Mouse (Mus musculus): ENCODE data around the gene Myt1.
"Not testable (repeated sequence)": the region's sequence is repeated elsewhere in the genome, so short reads cannot be mapped to it uniquely, and the experiment has no call there.

Myt1 gene

GRCm38 (mm10) chr2:181777715-181778114 is 14.6 kb downstream of the Myt1 start:
- DNase-seq (ENCODE audit: inconsistent age in 2 of 2, low spot score in 1 of 2): peak; percentile 28 to 77

GRCm38 (mm10) chr2:181781421-181781820 is 18.3 kb downstream of the Myt1 start:
- no peak for DNase-seq (ENCODE audit: inconsistent age in 2 of 2, low spot score in 1 of 2)

DNA sequence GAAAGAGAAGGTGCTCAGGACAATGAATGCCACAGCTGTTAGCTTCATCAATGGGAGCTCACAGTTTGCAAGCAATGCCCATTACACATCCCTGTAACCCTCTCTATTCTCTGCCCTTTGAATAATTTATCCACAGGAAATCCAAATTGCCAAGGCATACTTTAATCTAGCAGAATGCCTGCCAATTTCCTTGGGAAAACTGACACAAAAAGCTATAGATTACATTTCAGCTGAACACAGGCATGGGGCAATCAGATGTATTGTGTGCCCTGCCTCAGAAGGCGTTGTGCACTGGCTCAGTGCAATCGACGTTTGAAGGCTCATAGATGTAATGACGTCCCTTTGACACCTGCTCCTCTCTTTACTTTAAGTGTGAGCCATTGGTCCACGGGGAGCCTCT is 24.7 kb downstream of the Myt1 start:
- DNase-seq (ENCODE audit: inconsistent age in 2 of 2, low spot score in 1 of 2): no peak

GRCm38 (mm10) chr2:181789396-181789795 is 26.3 kb downstream of the Myt1 start:
- no peak for DNase-seq (ENCODE audit: inconsistent age in 2 of 2, low spot score in 1 of 2)

DNA sequence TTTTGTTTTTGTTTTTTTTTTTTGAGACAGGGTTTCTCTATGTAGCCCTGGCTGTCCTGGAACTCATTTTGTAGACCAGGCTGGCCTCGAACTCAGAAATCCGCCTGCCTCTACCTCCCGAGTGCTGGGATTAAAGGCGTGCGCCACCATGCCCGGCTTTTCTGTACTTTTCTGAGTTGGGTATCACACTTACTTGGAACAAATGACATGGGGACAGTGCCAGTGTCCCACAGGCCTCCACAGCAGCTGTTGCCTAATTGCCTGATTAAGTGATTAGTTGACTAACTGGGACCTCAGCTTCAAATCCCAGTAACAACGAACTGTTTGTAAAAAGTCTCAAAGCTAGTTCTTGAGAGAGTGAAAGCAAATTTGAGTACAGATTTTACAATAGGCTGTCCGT is 30.1 kb downstream of the Myt1 start:
- DNase-seq (ENCODE audit: inconsistent age in 2 of 2, low spot score in 1 of 2): not testable (repeated sequence)

GRCm38 (mm10) chr2:181795641-181796130 is 32.6 kb downstream of the Myt1 start:
- no peak for DNase-seq (ENCODE audit: inconsistent age in 2 of 2, low spot score in 1 of 2)

DNA sequence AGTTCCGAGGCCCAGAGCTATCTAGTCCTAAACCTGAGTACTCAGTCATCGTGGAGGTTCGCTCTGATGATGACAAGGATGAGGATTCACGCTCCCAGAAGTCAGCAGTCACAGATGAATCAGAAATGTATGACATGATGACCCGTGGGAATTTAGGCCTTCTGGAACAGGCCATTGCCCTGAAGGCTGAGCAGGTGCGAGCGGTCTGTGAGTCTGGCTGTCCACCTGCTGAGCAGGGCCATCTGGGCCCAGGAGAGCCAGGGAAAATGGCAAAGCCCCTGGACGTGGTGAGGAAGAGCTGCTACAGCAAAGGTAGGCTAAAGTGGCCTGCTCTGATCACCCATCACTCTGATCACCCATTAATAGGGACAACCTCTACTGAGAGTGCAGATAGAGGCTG is 34.5 kb downstream of the Myt1 start:
- no peak for DNase-seq (ENCODE audit: inconsistent age in 2 of 2, low spot score in 1 of 2)

GRCm38 (mm10) chr2:181829032-181829650 is 66.0 kb downstream of the Myt1 start:
- no peak for DNase-seq (ENCODE audit: inconsistent age in 2 of 2, low spot score in 1 of 2)

DNA sequence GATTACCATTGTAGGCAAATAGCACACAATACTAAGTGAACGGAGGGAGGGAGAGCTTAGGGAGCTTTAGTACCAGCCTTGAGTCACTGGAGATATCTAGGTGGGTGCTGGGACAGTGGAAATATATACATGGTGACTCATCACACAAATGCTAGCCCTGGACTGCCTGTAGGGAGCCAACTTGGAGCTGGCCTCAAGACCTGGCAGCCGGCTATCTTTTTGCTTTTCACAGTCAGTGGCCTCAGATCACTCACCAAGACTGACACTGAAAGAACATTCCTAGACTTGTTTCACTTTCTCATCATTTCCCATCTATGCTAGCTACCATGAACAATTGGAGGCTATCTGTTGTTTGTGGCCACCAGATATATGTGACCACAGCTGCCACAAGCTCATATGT is 69.6 kb downstream of the Myt1 start:
- DNase-seq (ENCODE audit: inconsistent age in 2 of 2, low spot score in 1 of 2): no peak

DNA sequence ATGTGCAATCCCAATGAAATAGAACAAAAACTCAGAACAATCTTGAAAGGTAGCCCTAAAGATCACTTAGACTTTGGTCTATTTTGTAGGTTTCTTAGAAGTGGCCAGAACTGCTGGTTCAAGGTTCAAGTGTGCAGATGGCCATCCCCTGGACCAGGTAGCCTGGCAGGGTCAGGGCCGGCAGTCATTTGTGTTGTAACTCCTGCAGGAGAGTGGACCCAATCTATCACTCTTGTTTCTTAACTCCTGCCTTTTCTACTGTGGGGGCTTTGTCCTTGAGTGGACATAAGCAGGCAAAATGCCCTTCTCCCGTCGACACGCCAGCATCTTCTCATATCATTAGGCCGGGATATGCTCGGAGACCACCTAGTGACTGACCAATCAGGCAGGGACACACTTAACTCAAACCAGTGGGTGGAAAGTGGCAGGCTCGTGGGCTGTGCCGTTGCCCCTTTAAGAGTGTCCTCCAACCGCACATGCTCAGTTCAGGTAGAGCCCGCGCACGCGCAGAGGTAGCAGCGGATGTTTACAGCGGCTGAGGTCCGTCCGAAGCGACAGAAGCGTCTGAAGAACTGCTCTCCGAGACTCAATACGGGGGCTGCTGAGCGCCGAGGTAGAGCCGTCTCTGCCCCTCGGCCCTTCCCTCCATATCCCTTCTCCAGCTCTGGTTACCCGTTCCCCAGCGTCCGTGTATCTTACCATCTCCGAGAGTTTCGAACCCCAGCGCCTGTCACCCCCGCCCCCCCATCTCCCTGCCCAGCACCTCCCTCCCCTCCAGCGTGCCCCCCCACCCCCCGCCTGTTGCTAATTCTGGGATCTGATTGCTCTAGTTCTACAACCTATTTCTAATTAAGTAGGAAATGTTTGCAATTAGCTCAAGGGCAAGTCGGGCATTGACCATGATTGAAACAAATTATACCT is 74.5 kb downstream of the Myt1 start, which contains the start of gene Pcmtd2:
TSS of gene Pcmtd2 (plus strand) at position 483 of the 921 bp plus-strand sequence.
- peak; percentile 93 to 98 for DNase-seq (ENCODE audit: inconsistent age in 2 of 2, low spot score in 1 of 2)

DNA sequence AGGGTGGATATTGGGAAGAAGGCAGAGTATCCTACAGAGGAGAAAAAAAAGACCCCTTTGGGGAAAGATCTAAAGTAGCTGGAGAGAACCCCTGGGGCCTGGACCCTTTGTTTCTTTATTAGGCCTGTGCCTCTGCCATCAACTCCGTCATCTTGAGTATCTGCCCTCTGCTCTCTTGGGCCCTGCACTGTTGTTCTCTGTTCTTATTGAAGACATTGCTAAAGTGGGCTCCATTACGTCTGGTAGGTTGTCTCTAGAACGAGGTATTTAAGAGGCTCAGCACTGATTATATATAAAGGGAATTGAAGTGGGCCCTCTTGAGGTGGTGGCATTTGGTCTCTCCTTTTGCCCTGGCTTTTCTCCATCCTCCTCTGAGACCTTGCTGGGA is 75.2 kb downstream of the Myt1 start:
- DNase-seq (ENCODE audit: inconsistent age in 2 of 2, low spot score in 1 of 2): peak in 1 of 2 experiments; percentile 67

- peak; percentile 42 to 71 for DNase-seq (ENCODE audit: inconsistent age in 2 of 2, low spot score in 1 of 2)
Measured at GRCm38 (mm10) chr2:181845709-181846394, 82.7 kb downstream of the Myt1 start.

DNA sequence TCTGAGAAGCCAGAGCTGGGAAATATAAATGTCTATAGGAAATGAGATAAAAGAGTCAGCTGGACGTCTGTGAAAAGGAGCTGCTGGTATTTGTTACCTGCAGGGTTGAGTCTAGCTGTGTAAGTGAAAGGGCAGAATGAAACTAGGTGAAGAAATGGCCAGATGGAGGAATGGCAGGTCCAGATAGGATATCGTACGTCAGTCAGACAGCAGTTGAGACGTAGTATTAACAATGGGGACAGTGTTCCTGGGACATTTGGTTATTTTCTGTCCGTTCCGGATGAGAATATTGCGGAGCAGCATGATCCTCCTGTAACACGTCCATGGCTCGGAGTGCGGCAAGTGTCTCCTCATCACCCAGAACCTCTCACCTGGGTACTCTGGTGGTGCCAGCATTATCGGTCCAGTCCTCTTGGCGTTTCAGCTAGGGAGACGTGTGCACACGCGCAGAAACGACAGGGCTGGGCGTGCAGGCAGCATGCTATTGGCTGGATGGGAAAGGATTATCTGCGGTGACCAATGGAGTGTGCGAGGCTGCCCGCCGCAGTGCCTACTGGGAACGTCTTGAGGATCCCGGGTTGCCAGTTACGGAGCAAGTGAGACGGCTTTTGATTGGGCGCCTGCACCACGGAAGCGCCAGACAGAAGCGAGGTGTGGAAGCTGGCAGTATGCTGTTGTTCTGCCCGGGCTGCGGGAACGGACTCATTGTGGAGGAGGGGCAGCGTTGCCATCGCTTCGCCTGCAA is 100.8 kb downstream of the Myt1 start, which contains the start of gene Polr3k:
TSS of gene Polr3k (plus strand) at position 547 of the 745 bp plus-strand sequence.
- peak; percentile 96 to 98 for DNase-seq (ENCODE audit: inconsistent age in 2 of 2, low spot score in 1 of 2)

DNA sequence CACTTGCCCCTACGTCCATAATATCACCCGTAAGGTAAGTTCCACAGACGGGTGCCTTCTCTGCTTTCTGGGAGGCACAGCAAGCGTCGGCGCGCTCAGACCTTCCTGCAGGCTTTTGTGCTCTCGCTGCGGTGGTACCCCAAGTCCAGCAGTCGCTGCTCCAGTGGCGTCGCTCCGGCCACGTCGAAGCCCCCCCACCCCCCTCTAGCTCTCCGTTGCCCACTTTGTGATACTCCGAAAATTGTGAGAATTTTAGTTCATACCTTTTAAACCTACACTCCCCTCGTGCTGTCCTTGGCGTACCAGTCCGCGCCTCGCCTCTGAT is 101.4 kb downstream of the Myt1 start:
- DNase-seq (ENCODE audit: inconsistent age in 2 of 2, low spot score in 1 of 2): no peak

GRCm38 (mm10) chr2:181866931-181867330 is 103.8 kb downstream of the Myt1 start:
- DNase-seq (ENCODE audit: inconsistent age in 2 of 2, low spot score in 1 of 2): peak; percentile 56 to 90

DNA sequence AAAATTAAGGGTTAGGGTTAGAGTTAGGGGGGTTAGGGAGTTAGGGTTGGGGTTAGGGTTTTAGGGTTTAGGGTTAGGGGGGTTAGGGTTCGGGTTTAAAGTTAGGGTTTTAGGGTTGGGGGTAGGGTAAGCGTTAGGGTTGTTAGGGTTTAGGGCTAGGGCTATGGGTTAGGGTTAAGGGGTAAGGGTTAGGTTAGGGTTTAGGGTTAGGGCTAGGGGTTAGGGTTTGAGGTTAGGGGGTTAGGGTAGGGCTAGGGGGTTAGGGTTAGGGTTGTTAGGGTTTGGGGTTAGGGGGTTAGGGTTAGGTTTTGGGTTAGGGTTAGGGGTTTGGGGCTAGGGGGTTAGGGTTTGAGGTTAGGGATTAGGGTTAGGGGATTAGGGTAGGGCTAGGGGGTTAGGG is 107.9 kb downstream of the Myt1 start:
- no peak for DNase-seq (ENCODE audit: inconsistent age in 2 of 2, low spot score in 1 of 2)
